Mouse (Mus musculus): ENCODE data around the gene Cfap77.

Cfap77 gene

DNA sequence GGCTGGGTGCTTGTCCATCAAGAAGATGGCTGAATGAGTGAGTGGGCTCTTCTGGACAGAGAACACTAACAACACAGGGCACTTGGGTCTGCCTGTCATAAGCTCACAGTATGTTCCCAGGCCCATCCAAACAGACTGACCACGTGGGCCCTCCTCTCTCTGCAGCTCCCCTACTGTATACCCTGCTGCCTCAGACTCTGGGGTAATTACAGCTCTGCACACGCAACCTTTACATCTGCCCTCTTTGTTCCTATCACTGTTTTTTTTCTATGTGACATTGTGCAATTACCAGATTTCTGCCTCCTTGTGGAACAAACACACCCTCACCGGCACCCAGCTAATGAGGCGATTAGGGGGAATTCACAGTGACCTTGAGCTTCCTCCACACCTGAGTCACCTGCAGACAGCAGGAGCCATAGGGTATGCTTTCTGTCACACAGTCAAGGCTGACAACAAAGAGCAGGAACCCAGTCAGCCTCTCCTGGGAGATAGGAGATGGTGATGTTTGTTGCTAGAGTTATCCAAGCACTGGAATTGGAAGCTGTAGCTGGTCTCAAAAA is 157.4 kb downstream of the Cfap77 start:
- DNase-seq, result no peak

DNA sequence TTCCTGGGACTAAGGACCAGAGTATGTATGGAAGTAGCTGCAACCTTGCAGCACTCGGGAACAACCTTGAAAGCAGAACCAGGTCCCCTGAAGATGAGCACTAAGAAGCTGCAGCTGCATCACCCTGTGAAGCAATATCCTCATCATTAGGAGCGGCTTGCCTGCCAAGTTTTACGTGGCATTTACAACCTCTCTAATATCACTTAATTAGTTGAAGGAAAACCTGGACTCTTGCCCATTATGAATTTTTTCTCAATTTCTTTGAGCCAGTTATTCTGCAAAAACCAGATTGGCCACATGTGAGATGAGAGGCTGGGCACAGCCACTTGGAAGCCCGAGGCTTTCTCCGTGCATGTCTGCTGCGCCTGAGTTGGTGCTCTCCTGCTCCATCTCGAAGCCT is 159.0 kb downstream of the Cfap77 start:
- DNase-seq, result no peak

DNA sequence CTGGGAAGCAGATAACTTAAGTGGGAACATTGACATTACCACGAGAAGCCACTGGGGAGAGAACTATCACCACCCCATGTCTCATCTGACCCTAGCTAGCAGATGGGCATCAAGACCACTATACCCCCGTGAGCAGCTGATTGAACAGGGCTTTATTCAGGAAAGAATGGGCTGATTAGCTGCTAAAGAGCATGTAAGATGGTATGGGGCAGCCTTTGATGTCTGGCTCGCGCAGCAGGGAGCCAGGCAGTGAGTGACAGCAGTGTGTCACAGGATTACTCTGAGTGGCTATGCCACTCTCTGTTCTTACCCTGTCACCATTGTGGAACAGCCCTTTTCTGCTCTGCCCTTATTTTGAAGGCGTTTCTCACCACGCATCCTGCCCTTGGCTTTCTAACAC is 161.3 kb downstream of the Cfap77 start:
- no peak for DNase-seq

DNA sequence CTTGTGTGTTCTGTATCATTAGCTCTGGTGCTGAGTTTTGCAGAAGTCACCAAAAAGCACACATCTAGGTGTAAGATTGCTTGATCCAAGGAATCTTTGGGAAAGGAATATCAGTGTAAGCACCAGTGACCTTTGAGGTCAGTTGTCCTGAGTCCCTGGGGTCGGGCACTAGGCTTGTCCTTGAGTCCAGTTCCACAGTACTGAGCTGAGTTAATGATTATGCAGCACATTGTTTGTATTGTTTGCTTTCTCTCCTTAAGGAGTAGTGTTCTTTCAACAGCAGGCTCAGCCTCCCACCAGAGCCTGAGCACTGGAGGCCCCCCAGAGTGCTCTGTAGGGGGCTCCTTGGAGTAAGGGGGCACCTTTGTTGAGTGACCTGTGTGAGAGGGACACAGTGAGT is 162.1 kb downstream of the Cfap77 start:
- DNase-seq, result no peak

DNA sequence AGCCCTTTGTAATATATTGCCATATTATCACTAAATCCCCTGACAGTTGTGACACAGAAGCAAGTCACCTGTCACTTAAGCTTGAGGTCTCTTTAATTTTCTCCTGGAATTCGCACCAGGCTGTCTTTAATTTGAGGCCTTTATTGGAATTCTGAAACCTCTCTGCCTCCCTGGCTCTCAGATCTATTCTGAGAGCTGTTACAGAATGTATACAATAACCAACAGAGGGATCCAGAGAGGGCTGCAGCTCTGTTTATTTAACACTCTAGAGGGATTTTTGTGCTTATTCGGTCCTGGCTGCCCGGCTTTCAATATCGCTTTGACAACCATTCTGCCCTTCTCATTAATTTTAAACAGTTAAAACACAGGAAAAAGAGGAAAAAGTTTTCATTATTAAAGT is 170.0 kb downstream of the Cfap77 start:
- no peak for DNase-seq

DNA sequence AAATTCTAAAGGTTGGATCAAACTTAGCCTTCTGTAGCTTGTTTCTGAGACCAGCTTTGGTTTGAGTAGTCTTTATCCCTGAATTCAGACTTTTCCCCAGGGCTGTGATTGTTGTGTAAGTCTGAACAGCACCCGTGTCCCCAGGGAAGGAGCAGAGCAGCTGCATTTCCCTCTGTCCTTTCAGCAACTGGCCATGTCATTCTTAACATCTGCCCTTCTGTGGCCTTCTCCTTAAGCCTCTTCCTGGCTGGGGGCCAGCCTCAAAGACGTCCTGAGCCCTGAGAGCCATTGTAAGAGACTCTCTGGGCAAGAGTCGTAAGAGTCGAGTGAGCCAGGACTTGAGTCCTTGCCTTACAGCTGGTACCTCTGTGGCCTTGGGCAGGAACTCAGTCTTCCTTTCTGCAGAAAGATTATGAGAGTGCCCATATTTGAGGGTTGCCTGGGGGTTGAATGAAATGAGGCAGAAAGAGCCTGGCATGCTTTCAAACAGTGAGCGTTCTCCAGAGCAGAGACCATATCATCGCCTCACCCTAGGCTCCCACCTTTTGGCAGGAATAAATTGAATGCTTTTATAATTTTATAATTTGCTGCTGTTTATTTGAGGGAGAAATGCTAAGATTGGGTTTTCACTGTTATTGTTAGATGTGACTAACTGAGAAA is 171.9 kb downstream of the Cfap77 start:
- no peak for DNase-seq

GRCm38 (mm10) chr2:28882047-28882446 is 172.8 kb downstream of the Cfap77 start:
- no peak for DNase-seq

DNA sequence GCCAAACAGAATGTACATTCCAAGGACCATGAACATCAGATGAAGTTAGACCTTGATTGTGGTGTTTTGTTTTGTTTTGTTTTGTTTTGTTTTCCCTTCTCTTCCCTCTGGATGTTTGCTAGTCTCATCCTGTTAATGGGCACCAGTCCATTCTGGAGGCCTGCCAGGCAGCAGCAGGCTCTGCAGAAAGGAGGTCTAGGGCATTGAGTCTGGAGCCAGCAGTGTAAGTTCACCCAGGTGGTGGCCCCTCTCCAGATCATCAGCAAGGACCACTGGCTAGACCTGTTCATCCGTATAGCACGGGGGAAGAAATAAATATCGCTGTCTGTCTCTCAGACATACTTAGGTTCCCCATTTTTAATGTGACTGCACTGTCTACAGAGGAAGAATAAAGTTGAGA is 173.6 kb downstream of the Cfap77 start:
- no peak for DNase-seq
